Mouse (Mus musculus): Measurements from ENCODE around the gene Gm44579. TPM values are rescaled to one million over a fixed set of nuclear protein-coding genes. Genes with fewer than 3 reads are reported as not detected.

Gene Gm44579
- polyA plus RNA-seq (2015; fragmentation: Illumina TruSeq; extraction: RNeasy Lipid Tissue Mini Kit (QIAGEN cat#74804); ENCODE audit: low read depth, low replicate concordance): not detected

DNA sequence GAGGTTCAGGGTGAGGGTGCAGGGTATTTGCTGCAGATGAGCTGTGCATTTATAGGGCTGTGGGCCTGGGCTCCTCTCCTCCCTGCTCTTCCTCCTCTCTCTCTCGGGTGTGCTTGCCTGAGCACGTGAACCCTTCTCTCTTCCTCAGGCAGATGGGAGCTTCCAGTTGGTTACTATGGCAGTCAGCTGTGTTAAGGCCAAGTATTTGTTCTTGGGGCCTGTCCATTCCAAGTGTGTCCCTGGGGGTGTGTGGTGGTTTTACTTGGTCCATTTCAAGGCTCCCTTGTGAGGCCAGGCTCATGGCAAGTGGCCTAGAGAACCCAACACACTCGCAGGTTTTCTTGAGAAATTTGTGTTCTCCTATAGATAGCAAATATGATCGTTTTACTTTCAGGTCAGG is at the start of gene Gm44579, which contains the start of gene Olfr287:
Gene Gm44579 (minus strand): TSS at position 101 of the 400 bp plus-strand sequence.
Gene Olfr287 (minus strand): TSS at position 180 of the 400 bp plus-strand sequence.

GRCm38 (mm10) chr15:98257193-98257592 is 36.4 kb upstream of the Gm44579 start, which contains the start of gene H1fnt:
Gene H1fnt, minus strand, starts transcription at chr15:98257293.

DNA sequence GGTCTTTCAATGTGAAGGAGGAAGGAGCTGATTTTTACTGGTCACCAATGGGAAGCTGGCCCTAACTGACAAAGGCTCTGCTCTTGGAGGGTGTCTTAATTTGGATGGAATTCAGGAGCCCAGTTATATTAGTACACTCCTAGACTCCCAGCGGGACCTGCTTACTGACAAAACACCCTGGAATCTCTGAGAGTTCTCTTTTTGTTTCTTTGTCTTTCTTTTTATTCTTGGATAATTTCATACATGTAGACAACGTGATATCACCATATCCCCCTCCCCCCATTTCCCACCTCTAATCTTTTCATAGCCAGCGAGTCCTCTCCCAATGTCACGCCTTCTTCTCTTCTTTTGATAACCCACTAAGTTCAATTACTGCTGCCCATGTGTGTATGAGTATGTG is 13.6 kb upstream of the Gm44579 start, which contains the start of gene Olfr286:
Gene Olfr286 (minus strand): TSS at position 101 of the 400 bp plus-strand sequence.

DNA sequence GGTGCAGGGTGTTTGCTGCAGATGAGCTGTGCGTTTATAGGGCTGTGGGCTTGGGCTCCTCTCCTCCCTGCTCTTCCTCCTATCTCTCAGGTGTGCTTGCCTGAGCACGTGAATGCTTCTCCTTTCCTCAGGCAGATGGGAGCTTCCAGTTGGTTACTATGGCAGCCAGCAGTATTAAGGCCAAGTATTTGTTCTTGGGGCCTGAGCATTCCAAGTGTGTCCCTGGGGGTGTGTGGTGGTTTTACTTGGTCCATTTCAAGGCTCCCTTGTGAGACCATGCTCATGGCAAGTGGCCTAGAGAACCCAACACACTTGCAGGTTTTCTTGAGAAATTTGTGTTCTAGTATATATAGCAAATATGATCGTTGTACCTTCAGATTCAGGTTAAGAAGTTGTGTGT is 25.3 kb downstream of the Gm44579 start, which contains the start of gene Olfr288:
Gene Olfr288 (minus strand): TSS at position 101 of the 400 bp plus-strand sequence.

DNA sequence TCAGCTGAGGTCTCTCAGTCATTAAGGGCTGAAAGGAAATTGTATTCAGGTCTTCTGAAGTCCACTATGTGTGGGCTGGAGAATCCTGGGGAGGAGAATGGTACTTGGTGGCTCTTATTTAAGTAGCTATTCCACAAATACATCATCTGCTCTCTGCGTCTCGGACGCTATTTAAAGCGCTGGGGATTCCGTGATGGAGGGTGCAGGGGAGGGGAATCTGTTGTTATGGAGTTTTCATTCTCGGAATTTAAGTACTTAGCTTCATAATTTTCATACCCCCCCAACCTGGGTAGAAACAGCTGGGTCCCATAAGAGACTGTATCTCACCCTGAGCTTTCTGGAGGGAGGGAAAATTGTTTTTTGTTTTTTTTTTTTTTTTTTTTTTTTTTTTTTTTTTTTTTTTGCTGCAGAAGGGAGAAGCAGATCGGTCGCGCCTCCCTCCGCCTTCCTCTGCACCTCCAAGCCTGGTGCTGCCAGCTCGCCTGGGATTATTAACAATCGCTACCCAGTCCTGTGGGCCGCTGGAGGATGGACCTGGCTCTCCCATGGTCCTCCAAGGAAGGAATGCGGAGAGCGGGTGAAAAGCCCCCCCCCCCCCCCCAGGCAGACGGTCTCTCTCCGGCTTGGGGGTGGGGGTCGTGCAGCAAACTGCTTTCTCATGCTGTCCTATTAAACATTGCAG is 53.7 kb downstream of the Gm44579 start, which contains the start of gene Ccdc184:
Gene Ccdc184 (plus strand): TSS at position 196 of the 682 bp plus-strand sequence.

DNA sequence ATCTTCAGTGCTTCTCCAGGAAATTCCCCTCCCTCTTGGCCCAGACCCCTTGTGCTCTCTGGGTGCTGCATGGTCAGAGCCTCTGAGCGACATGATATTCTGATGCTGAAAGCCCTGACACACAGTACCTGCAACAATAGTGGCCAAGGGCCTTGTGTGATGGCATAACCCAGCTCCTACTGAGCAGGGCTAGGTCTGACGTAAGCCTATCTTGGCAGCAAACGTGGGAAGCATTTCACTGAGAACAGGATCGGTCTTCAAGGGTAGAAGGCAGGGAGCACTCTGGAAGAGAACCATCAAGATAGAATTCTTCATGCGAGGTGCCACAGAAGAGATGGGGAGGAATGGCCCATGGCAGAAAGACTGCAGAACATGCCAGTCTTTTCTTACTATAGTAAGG is 55.3 kb downstream of the Gm44579 start, which contains the start of gene Asb8:
Gene Asb8 (minus strand): TSS at position 101 of the 400 bp plus-strand sequence.

Other genes starting within 250 kb of the Gm44579 start
- 0.76 TPM for gene Col2a1, start 216.3 kb downstream of the Gm44579 start, polyA plus RNA-seq (2015; fragmentation: Illumina TruSeq; extraction: RNeasy Lipid Tissue Mini Kit (QIAGEN cat#74804); ENCODE audit: low read depth, low replicate concordance)
- 317 TPM for gene Pfkm, start 128.4 kb downstream of the Gm44579 start, polyA plus RNA-seq (2015; fragmentation: Illumina TruSeq; extraction: RNeasy Lipid Tissue Mini Kit (QIAGEN cat#74804); ENCODE audit: low read depth, low replicate concordance)
- gene Senp1, start 127.2 kb downstream of the Gm44579 start, polyA plus RNA-seq (2015; fragmentation: Illumina TruSeq; extraction: RNeasy Lipid Tissue Mini Kit (QIAGEN cat#74804); ENCODE audit: low read depth, low replicate concordance): 8.4 TPM
- gene Asb8, start 55.4 kb downstream of the Gm44579 start, polyA plus RNA-seq (2015; fragmentation: Illumina TruSeq; extraction: RNeasy Lipid Tissue Mini Kit (QIAGEN cat#74804); ENCODE audit: low read depth, low replicate concordance): 54.3 TPM
- gene Ccdc184, start 53.8 kb downstream of the Gm44579 start, polyA plus RNA-seq (2015; fragmentation: Illumina TruSeq; extraction: RNeasy Lipid Tissue Mini Kit (QIAGEN cat#74804); ENCODE audit: low read depth, low replicate concordance): 23.8 TPM
- not detected for gene Olfr288, start 25.4 kb downstream of the Gm44579 start, polyA plus RNA-seq (2015; fragmentation: Illumina TruSeq; extraction: RNeasy Lipid Tissue Mini Kit (QIAGEN cat#74804); ENCODE audit: low read depth, low replicate concordance)
- 13.2 TPM for gene Olfr287, start 79 bp upstream of the Gm44579 start, polyA plus RNA-seq (2015; fragmentation: Illumina TruSeq; extraction: RNeasy Lipid Tissue Mini Kit (QIAGEN cat#74804); ENCODE audit: low read depth, low replicate concordance)
- not detected for gene Olfr286, start 13.5 kb upstream of the Gm44579 start, polyA plus RNA-seq (2015; fragmentation: Illumina TruSeq; extraction: RNeasy Lipid Tissue Mini Kit (QIAGEN cat#74804); ENCODE audit: low read depth, low replicate concordance)
- gene H1fnt, start 36.3 kb upstream of the Gm44579 start, polyA plus RNA-seq (2015; fragmentation: Illumina TruSeq; extraction: RNeasy Lipid Tissue Mini Kit (QIAGEN cat#74804); ENCODE audit: low read depth, low replicate concordance): not detected
- gene Zfp641, start 75.2 kb upstream of the Gm44579 start, polyA plus RNA-seq (2015; fragmentation: Illumina TruSeq; extraction: RNeasy Lipid Tissue Mini Kit (QIAGEN cat#74804); ENCODE audit: low read depth, low replicate concordance): 7.7 TPM
- gene Olfr285, start 96.4 kb upstream of the Gm44579 start, polyA plus RNA-seq (2015; fragmentation: Illumina TruSeq; extraction: RNeasy Lipid Tissue Mini Kit (QIAGEN cat#74804); ENCODE audit: low read depth, low replicate concordance): not detected
- not detected for gene Olfr284, start 120.0 kb upstream of the Gm44579 start, polyA plus RNA-seq (2015; fragmentation: Illumina TruSeq; extraction: RNeasy Lipid Tissue Mini Kit (QIAGEN cat#74804); ENCODE audit: low read depth, low replicate concordance)
- gene Olfr283, start 160.0 kb upstream of the Gm44579 start, polyA plus RNA-seq (2015; fragmentation: Illumina TruSeq; extraction: RNeasy Lipid Tissue Mini Kit (QIAGEN cat#74804); ENCODE audit: low read depth, low replicate concordance): not detected
- gene Olfr282, start 210.2 kb upstream of the Gm44579 start, polyA plus RNA-seq (2015; fragmentation: Illumina TruSeq; extraction: RNeasy Lipid Tissue Mini Kit (QIAGEN cat#74804); ENCODE audit: low read depth, low replicate concordance): not detected
- gene Olfr281, start 231.6 kb upstream of the Gm44579 start, polyA plus RNA-seq (2015; fragmentation: Illumina TruSeq; extraction: RNeasy Lipid Tissue Mini Kit (QIAGEN cat#74804); ENCODE audit: low read depth, low replicate concordance): not detected
- not detected for gene OR5BS1P, start 248.9 kb upstream of the Gm44579 start, polyA plus RNA-seq (2015; fragmentation: Illumina TruSeq; extraction: RNeasy Lipid Tissue Mini Kit (QIAGEN cat#74804); ENCODE audit: low read depth, low replicate concordance)